Mouse (Mus musculus) forebrain, embryonic 11.5 days (tissue): Measurements from ENCODE around the gene Stk32c. TPM values are rescaled to one million over a fixed set of nuclear protein-coding genes. Genes with fewer than 3 reads are reported as not detected.

Source experiments
- ATAC-seq: fragments of 200-750 bp; cut with Nextera tagmentation; replicated peaks from 2 replicates; pipeline ENCODE4 v1.8.0; 2017; ENCODE audit warnings: moderate TSS enrichment; ENCODE audit not compliant: low FRiP score
- DNase-seq: peaks from one replicate; pipeline ENCODE4 v3.0.0-alpha.2; 2017; ENCODE audit warnings: low spot score
- H3K27ac ChIP-seq: fragments of 300-500 bp; sonication (generic); 2 replicates; pipeline ENCODE4 v1.5.1; 2014; ENCODE audit warnings: low read depth, low read length
- H3K27me3 ChIP-seq: fragments of 300-500 bp; sonication (generic); 2 replicates; pipeline ENCODE4 v1.6.1; 2014; ENCODE audit warnings: mild to moderate bottlenecking, low read length, mixed read lengths; ENCODE audit not compliant: control insufficient read depth, insufficient read depth
- H3K36me3 ChIP-seq: fragments of 300-500 bp; sonication (generic); 2 replicates; pipeline ENCODE4 v1.6.1; 2014; ENCODE audit warnings: mild to moderate bottlenecking, low read length, moderate library complexity, mixed read lengths; ENCODE audit not compliant: control insufficient read depth, insufficient read depth
- H3K4me1 ChIP-seq: fragments of 300-500 bp; sonication (generic); replicated peaks from 2 replicates; pipeline ENCODE4 v1.6.1; 2014; ENCODE audit warnings: low read length, mixed read lengths; ENCODE audit not compliant: control insufficient read depth, insufficient read depth
- H3K4me2 ChIP-seq: fragments of 300-500 bp; sonication (generic); 2 replicates; pipeline ENCODE4 v1.6.1; 2014; ENCODE audit warnings: low read depth, mild to moderate bottlenecking, low read length, moderate library complexity, mixed read lengths; ENCODE audit not compliant: severe bottlenecking
- H3K4me3 ChIP-seq: fragments of 300-500 bp; sonication (generic); 2 replicates; pipeline ENCODE4 v1.5.1; 2014; ENCODE audit warnings: low read depth, low read length
- H3K9ac ChIP-seq: fragments of 300-500 bp; sonication (generic); 2 replicates; pipeline ENCODE4 v1.6.1; 2014; ENCODE audit warnings: low read length
- H3K9me3 ChIP-seq: fragments of 300-500 bp; sonication (generic); 2 replicates; pipeline ENCODE4 v1.6.1; 2016; ENCODE audit warnings: low read length, mixed read lengths; ENCODE audit not compliant: control insufficient read depth
- WGBS: fragments of 180-500 bp; shearing (Covaris S2); extraction: QIAGEN DNeasy Blood & Tissue Kit; methylation state at CpG from one replicate; pipeline ENCODE4 v1.1.7; 2014; 5-methylcytosine and 5-hydroxymethylcytosine counted together
- polyA plus RNA-seq: library from polyadenylated mRNA; unstranded; fragments of >200 nt; fragmentation: Nextera tagmentation; extraction: Ambion mirVana; gene quantifications from 2 replicates; pipeline ENCODE4 v1.2.1, GENCODE M21; 2014

Gene Stk32c
- polyA plus RNA-seq, 1 experiment from 2014 or later: 0.16 TPM

GRCm38 (mm10) chr7:139222341-139222740, 9.2 kb upstream of the Stk32c start:
- no peak overlapping the region for H3K4me2 ChIP-seq
- WGBS: 78% methylated on average over 4 of the region's 4 CpGs
- no peak overlapping the region for H3K4me3 ChIP-seq
- H3K9ac ChIP-seq: no peak overlapping the region
- no peaks in the 10 kb centered on the region for H3K4me1 ChIP-seq
- no peaks in the 10 kb centered on the region for H3K36me3 ChIP-seq
- DNase-seq (no peak), ATAC-seq (no peak)
- H3K9me3 ChIP-seq: no peaks in the 10 kb centered on the region
- no peak overlapping the region for H3K27ac ChIP-seq
- H3K27me3 ChIP-seq: no peaks in the 10 kb centered on the region

- no peak for DNase-seq
- Histone ChIP-seq H3K4me2 (no peak overlapping the region), H3K27ac (no peak overlapping the region), H3K36me3 (no peaks in the 10 kb centered on the region), H3K4me1 (no peaks in the 10 kb centered on the region), H3K9me3 (no peaks in the 10 kb centered on the region), H3K4me3 (no peak overlapping the region), H3K9ac (no peak overlapping the region), H3K27me3 (no peaks in the 10 kb centered on the region)
- no peak for ATAC-seq
- 58% methylated on average over 2 of the region's 2 CpGs for WGBS
Measured at GRCm38 (mm10) chr7:139221856-139222255, 8.7 kb upstream of the Stk32c start.

GRCm38 (mm10) chr7:139221072-139221471, 8.0 kb upstream of the Stk32c start:
- no peak for ATAC-seq

GRCm38 (mm10) chr7:139220303-139220702, 7.2 kb upstream of the Stk32c start:
- Histone ChIP-seq H3K27ac (no peak overlapping the region), H3K36me3 (no peaks in the 10 kb centered on the region), H3K9me3 (no peaks in the 10 kb centered on the region), H3K4me3 (no peak overlapping the region), H3K27me3 (no peaks in the 10 kb centered on the region), H3K4me1 (no peaks in the 10 kb centered on the region), H3K4me2 (no peak overlapping the region), H3K9ac (no peak overlapping the region)
- ATAC-seq (no peak), DNase-seq (no peak)
- 49% methylated on average over 2 of the region's 2 CpGs for WGBS

More at GRCm38 (mm10) chr7:139221072-139221471, 8.0 kb upstream of the Stk32c start:
- no peak for DNase-seq
- no peak overlapping the region for H3K27ac ChIP-seq
- no peaks in the 10 kb centered on the region for H3K9me3 ChIP-seq
- H3K27me3 ChIP-seq: no peaks in the 10 kb centered on the region
- 86% methylated on average over 5 of the region's 5 CpGs for WGBS
- no peaks in the 10 kb centered on the region for H3K4me1 ChIP-seq
- no peak overlapping the region for H3K4me2 ChIP-seq
- no peak overlapping the region for H3K9ac ChIP-seq
- H3K36me3 ChIP-seq: no peaks in the 10 kb centered on the region
- no peak overlapping the region for H3K4me3 ChIP-seq

- no peaks in the 10 kb centered on the region for H3K4me1 ChIP-seq
- no peak for ATAC-seq
- 84% methylated on average over 5 of the region's 5 CpGs for WGBS
- H3K4me2 ChIP-seq: no peak overlapping the region
- H3K4me3 ChIP-seq: no peak overlapping the region
- no peak overlapping the region for H3K27ac ChIP-seq
- no peaks in the 10 kb centered on the region for H3K36me3 ChIP-seq
- no peak overlapping the region for H3K9ac ChIP-seq
- H3K9me3 ChIP-seq: no peaks in the 10 kb centered on the region
- no peak for DNase-seq
- no peaks in the 10 kb centered on the region for H3K27me3 ChIP-seq
Measured at GRCm38 (mm10) chr7:139219486-139219885, 6.4 kb upstream of the Stk32c start.

GRCm38 (mm10) chr7:139218641-139219415, 5.7 kb upstream of the Stk32c start:
- H3K27ac ChIP-seq: no peak overlapping the region

GRCm38 (mm10) chr7:139217046-139217445, 3.9 kb upstream of the Stk32c start:
- DNase-seq: no peak
- Histone ChIP-seq H3K27ac (no peak overlapping the region), H3K9ac (no peak overlapping the region), H3K27me3 (no peaks in the 10 kb centered on the region), H3K36me3 (no peaks in the 10 kb centered on the region), H3K4me1 (peaks cover 1% of the 10 kb centered on the region; the same call in 1 of the 2 replicates), H3K9me3 (no peaks in the 10 kb centered on the region), H3K4me3 (no peak overlapping the region), H3K4me2 (no peak overlapping the region)
- 87% methylated on average over 7 of the region's 7 CpGs for WGBS
- no peak for ATAC-seq

More at GRCm38 (mm10) chr7:139218641-139219415, 5.7 kb upstream of the Stk32c start:
- WGBS: 77% methylated on average over 6 of the region's 6 CpGs
- ATAC-seq: no peak
- no peaks in the 10 kb centered on the region for H3K4me1 ChIP-seq
- H3K4me3 ChIP-seq: no peak overlapping the region
- no peaks in the 10 kb centered on the region for H3K36me3 ChIP-seq
- no peak overlapping the region for H3K4me2 ChIP-seq
- H3K9ac ChIP-seq: no peak overlapping the region
- no peaks in the 10 kb centered on the region for H3K9me3 ChIP-seq
- no peak for DNase-seq
- H3K27me3 ChIP-seq: no peaks in the 10 kb centered on the region

- Histone ChIP-seq H3K36me3 (no peaks in the 10 kb centered on the region), H3K27me3 (no peaks in the 10 kb centered on the region), H3K4me2 (no peak overlapping the region), H3K9me3 (no peaks in the 10 kb centered on the region), H3K9ac (no peak overlapping the region), H3K4me3 (no peak overlapping the region), H3K4me1 (peaks cover 1% of the 10 kb centered on the region; the same call in 1 of the 2 replicates), H3K27ac (no peak overlapping the region)
- 94% methylated on average over 9 of the region's 9 CpGs for WGBS
- DNase-seq (no peak), ATAC-seq (no peak)
Measured at GRCm38 (mm10) chr7:139216464-139216863, 3.4 kb upstream of the Stk32c start.

- Histone ChIP-seq H3K4me1 (peaks cover 1% of the 10 kb centered on the region; the same call in 1 of the 2 replicates), H3K4me3 (no peak overlapping the region), H3K9ac (no peak overlapping the region), H3K27me3 (no peaks in the 10 kb centered on the region), H3K27ac (no peak overlapping the region), H3K4me2 (no peak overlapping the region), H3K36me3 (no peaks in the 10 kb centered on the region), H3K9me3 (no peaks in the 10 kb centered on the region)
- DNase-seq (no peak), ATAC-seq (no peak)
- 92% methylated on average over 7 of the region's 7 CpGs for WGBS
Measured at GRCm38 (mm10) chr7:139215946-139216345, 2.8 kb upstream of the Stk32c start.
